Mouse (Mus musculus): Measurements from ENCODE around the gene Utp3. TPM values are rescaled to one million over a fixed set of nuclear protein-coding genes. Genes with fewer than 3 reads are reported as not detected.

Gene Utp3
- polyA plus RNA-seq (2014; fragmentation: Nextera tagmentation; extraction: Ambion mirVana): 86.4 and 95.8 TPM in 2 replicates

GRCm38 (mm10) chr5:88554086-88554886, at the start of gene Utp3:
Gene Utp3 (plus strand): TSS chr5:88554462.
- no peaks in the 10 kb centered on the region for H3K9me3 ChIP-seq (ENCODE audit: control insufficient read depth, low read length)
- WGBS: under 1% methylated on average over 75 of the region's 76 CpGs
- no peaks in the 10 kb centered on the region; the same call in 1 of the 2 replicates for H3K36me3 ChIP-seq (ENCODE audit: control insufficient read depth, insufficient read depth, low read length)
- H3K4me2 ChIP-seq (ENCODE audit: low read depth, severe bottlenecking): peak within 1 kb of the TSS; percentile 86
- DNase-seq (ENCODE audit: low spot score): peak; percentile 99
- ATAC-seq (ENCODE audit: insufficient number of reproducible peaks, low FRiP score, low TSS enrichment, low read depth): peak; percentile 97
- H3K27ac ChIP-seq (replicated peaks; ENCODE audit: low read depth, low read length): peak within 1 kb of the TSS; percentile 79
- H3K4me1 ChIP-seq (ENCODE audit: control insufficient read depth, insufficient read depth, low read length): peaks cover 3% of the 10 kb centered on the region; the same call in 1 of the 2 replicates
- H3K4me3 ChIP-seq (ENCODE audit: low read depth, low read length): peak within 1 kb of the TSS; percentile 83
- H3K27me3 ChIP-seq (ENCODE audit: control insufficient read depth, insufficient read depth, low read length): no peaks in the 10 kb centered on the region
- H3K9ac ChIP-seq (ENCODE audit: low read length): peak within 1 kb of the TSS; percentile 91

- Histone ChIP-seq H3K4me1 (ENCODE audit: control insufficient read depth, insufficient read depth, low read length) (no peaks in the 10 kb centered on the region), H3K9me3 (ENCODE audit: control insufficient read depth, low read length) (no peaks in the 10 kb centered on the region)
- WGBS: 86% methylated on average over 1 of the region's 1 CpGs
Observed at GRCm38 (mm10) chr5:88508555-88508954, 45.7 kb upstream of the Utp3 start.

GRCm38 (mm10) chr5:88508990-88509389, 45.3 kb upstream of the Utp3 start:
- ATAC-seq (ENCODE audit: insufficient number of reproducible peaks, low FRiP score, low TSS enrichment, low read depth) (no peak), DNase-seq (ENCODE audit: low spot score) (no peak)
- Histone ChIP-seq H3K27me3 (ENCODE audit: control insufficient read depth, insufficient read depth, low read length) (no peaks in the 10 kb centered on the region), H3K9me3 (ENCODE audit: control insufficient read depth, low read length) (no peaks in the 10 kb centered on the region), H3K36me3 (ENCODE audit: control insufficient read depth, insufficient read depth, low read length) (no peaks in the 10 kb centered on the region), H3K9ac (ENCODE audit: low read length) (no peak overlapping the region), H3K4me1 (ENCODE audit: control insufficient read depth, insufficient read depth, low read length) (no peaks in the 10 kb centered on the region), H3K4me2 (ENCODE audit: low read depth, severe bottlenecking) (no peak overlapping the region), H3K27ac (replicated peaks; ENCODE audit: low read depth, low read length) (no peak overlapping the region), H3K4me3 (ENCODE audit: low read depth, low read length) (no peak overlapping the region)
- WGBS: 86% methylated on average over 1 of the region's 1 CpGs

More at GRCm38 (mm10) chr5:88508555-88508954, 45.7 kb upstream of the Utp3 start:
- no peaks in the 10 kb centered on the region for H3K27me3 ChIP-seq (ENCODE audit: control insufficient read depth, insufficient read depth, low read length)
- no peak overlapping the region for H3K4me3 ChIP-seq (ENCODE audit: low read depth, low read length)
- no peak overlapping the region for H3K4me2 ChIP-seq (ENCODE audit: low read depth, severe bottlenecking)
- DNase-seq (ENCODE audit: low spot score) (no peak), ATAC-seq (ENCODE audit: insufficient number of reproducible peaks, low FRiP score, low TSS enrichment, low read depth) (no peak)
- H3K9ac ChIP-seq (ENCODE audit: low read length): no peak overlapping the region
- no peak overlapping the region for H3K27ac ChIP-seq (replicated peaks; ENCODE audit: low read depth, low read length)
- H3K36me3 ChIP-seq (ENCODE audit: control insufficient read depth, insufficient read depth, low read length): no peaks in the 10 kb centered on the region

DNA sequence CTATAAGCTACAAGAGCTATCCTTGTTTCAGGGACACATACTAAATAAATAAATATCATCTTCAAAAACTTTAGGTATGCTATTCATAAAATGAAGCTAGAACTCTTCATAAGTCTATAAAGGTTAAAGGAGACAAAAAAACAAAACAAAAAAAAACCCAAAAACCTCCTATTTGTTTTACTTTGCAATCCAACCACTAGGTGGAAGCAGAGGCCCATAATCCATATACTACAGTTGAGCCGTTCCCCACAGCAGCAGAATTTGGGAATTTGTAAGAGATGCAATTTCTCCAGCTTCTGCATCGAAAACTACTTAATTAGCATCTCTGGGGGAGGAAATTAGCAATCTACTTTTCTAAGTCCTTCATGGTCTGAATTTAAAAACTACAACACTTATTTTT, 35.0 kb upstream of the Utp3 start:
- no peak for ATAC-seq (ENCODE audit: insufficient number of reproducible peaks, low FRiP score, low TSS enrichment, low read depth)
- H3K27me3 ChIP-seq (ENCODE audit: control insufficient read depth, insufficient read depth, low read length): no peaks in the 10 kb centered on the region
- H3K4me2 ChIP-seq (ENCODE audit: low read depth, severe bottlenecking): no peak overlapping the region
- no peak overlapping the region for H3K4me3 ChIP-seq (ENCODE audit: low read depth, low read length)
- DNase-seq (ENCODE audit: low spot score): no peak
- H3K9ac ChIP-seq (ENCODE audit: low read length): no peak overlapping the region
- WGBS: 7% methylated on average over 2 of the region's 2 CpGs
- no peaks in the 10 kb centered on the region for H3K36me3 ChIP-seq (ENCODE audit: control insufficient read depth, insufficient read depth, low read length)
- H3K27ac ChIP-seq (replicated peaks; ENCODE audit: low read depth, low read length): no peak overlapping the region
- no peaks in the 10 kb centered on the region for H3K4me1 ChIP-seq (ENCODE audit: control insufficient read depth, insufficient read depth, low read length)
- H3K9me3 ChIP-seq (ENCODE audit: control insufficient read depth, low read length): no peaks in the 10 kb centered on the region

DNA sequence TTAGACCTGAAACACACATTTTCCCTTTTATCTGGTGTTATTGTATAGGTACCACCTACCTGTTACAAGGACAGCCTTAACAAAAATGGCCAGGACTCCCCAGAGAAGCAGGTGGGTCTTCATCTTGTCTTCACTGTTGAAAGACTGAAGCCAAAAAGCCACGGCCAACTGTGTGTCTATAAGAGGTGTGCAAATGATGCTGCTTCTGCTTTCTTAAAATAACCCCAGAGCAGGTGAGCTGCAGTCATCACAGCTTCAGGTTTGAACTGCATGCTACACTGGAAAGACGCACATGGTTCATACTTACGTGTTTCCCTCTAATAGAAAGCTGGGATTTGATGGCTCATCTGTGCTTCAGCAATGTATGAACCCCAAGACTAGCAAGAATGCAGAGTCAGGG, 26.6 kb upstream of the Utp3 start, which contains the start of gene Jchain:
Gene Jchain (minus strand): TSS at position 235 of the 400 bp plus-strand sequence.
- H3K9me3 ChIP-seq (ENCODE audit: control insufficient read depth, low read length): no peaks in the 10 kb centered on the region
- WGBS: 91% methylated on average over 3 of the region's 3 CpGs
- DNase-seq (ENCODE audit: low spot score): no peak
- no peaks in the 10 kb centered on the region for H3K36me3 ChIP-seq (ENCODE audit: control insufficient read depth, insufficient read depth, low read length)
- H3K27ac ChIP-seq (replicated peaks; ENCODE audit: low read depth, low read length): no peak within 1 kb of the TSS
- no peaks in the 10 kb centered on the region for H3K4me1 ChIP-seq (ENCODE audit: control insufficient read depth, insufficient read depth, low read length)
- H3K4me3 ChIP-seq (ENCODE audit: low read depth, low read length): no peak within 1 kb of the TSS
- H3K9ac ChIP-seq (ENCODE audit: low read length): no peak within 1 kb of the TSS
- no peak within 1 kb of the TSS for H3K4me2 ChIP-seq (ENCODE audit: low read depth, severe bottlenecking)
- no peaks in the 10 kb centered on the region for H3K27me3 ChIP-seq (ENCODE audit: control insufficient read depth, insufficient read depth, low read length)
- ATAC-seq (ENCODE audit: insufficient number of reproducible peaks, low FRiP score, low TSS enrichment, low read depth): no peak

DNA sequence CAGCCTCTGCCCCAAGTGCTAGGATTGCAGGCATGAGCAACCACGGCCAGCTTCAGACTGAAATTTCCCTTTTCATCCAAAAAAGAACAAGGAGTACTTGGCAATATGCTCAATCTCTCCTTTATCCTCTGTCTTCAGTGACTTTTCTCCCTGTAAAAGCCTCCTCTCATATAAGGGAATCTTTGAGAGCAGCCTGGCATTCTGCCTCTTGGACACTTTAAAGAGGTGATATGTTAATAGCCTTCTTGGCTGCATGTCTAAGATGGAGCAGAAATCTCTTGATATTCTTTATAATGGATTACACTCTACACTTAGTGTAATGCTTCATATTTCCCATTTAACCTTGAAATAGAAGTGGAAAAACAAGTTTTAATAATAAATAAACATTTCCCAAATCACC, 23.4 kb upstream of the Utp3 start:
- Histone ChIP-seq H3K36me3 (ENCODE audit: control insufficient read depth, insufficient read depth, low read length) (no peaks in the 10 kb centered on the region), H3K27ac (replicated peaks; ENCODE audit: low read depth, low read length) (no peak overlapping the region), H3K9me3 (ENCODE audit: control insufficient read depth, low read length) (no peaks in the 10 kb centered on the region), H3K4me2 (ENCODE audit: low read depth, severe bottlenecking) (no peak overlapping the region), H3K4me3 (ENCODE audit: low read depth, low read length) (no peak overlapping the region), H3K9ac (ENCODE audit: low read length) (no peak overlapping the region), H3K27me3 (ENCODE audit: control insufficient read depth, insufficient read depth, low read length) (no peaks in the 10 kb centered on the region), H3K4me1 (ENCODE audit: control insufficient read depth, insufficient read depth, low read length) (no peaks in the 10 kb centered on the region)
- 77% methylated on average over 1 of the region's 1 CpGs for WGBS
- ATAC-seq (ENCODE audit: insufficient number of reproducible peaks, low FRiP score, low TSS enrichment, low read depth) (no peak), DNase-seq (ENCODE audit: low spot score) (no peak)

GRCm38 (mm10) chr5:88534697-88535096, 19.6 kb upstream of the Utp3 start:
- Histone ChIP-seq H3K4me1 (ENCODE audit: control insufficient read depth, insufficient read depth, low read length) (no peaks in the 10 kb centered on the region), H3K4me2 (ENCODE audit: low read depth, severe bottlenecking) (no peak overlapping the region), H3K9ac (ENCODE audit: low read length) (no peak overlapping the region), H3K4me3 (ENCODE audit: low read depth, low read length) (no peak overlapping the region), H3K27me3 (ENCODE audit: control insufficient read depth, insufficient read depth, low read length) (no peaks in the 10 kb centered on the region), H3K9me3 (ENCODE audit: control insufficient read depth, low read length) (no peaks in the 10 kb centered on the region), H3K27ac (replicated peaks; ENCODE audit: low read depth, low read length) (no peak overlapping the region), H3K36me3 (ENCODE audit: control insufficient read depth, insufficient read depth, low read length) (no peaks in the 10 kb centered on the region)
- ATAC-seq (ENCODE audit: insufficient number of reproducible peaks, low FRiP score, low TSS enrichment, low read depth) (no peak), DNase-seq (ENCODE audit: low spot score) (no peak)
- WGBS: 76% methylated on average over 3 of the region's 3 CpGs

GRCm38 (mm10) chr5:88540845-88541244, 13.4 kb upstream of the Utp3 start:
- Histone ChIP-seq H3K4me2 (ENCODE audit: low read depth, severe bottlenecking) (no peak overlapping the region), H3K9me3 (ENCODE audit: control insufficient read depth, low read length) (no peaks in the 10 kb centered on the region), H3K4me1 (ENCODE audit: control insufficient read depth, insufficient read depth, low read length) (no peaks in the 10 kb centered on the region), H3K4me3 (ENCODE audit: low read depth, low read length) (no peak overlapping the region), H3K9ac (ENCODE audit: low read length) (no peak overlapping the region), H3K27me3 (ENCODE audit: control insufficient read depth, insufficient read depth, low read length) (no peaks in the 10 kb centered on the region), H3K36me3 (ENCODE audit: control insufficient read depth, insufficient read depth, low read length) (no peaks in the 10 kb centered on the region), H3K27ac (replicated peaks; ENCODE audit: low read depth, low read length) (no peak overlapping the region)
- DNase-seq (ENCODE audit: low spot score): no peak
- ATAC-seq (ENCODE audit: insufficient number of reproducible peaks, low FRiP score, low TSS enrichment, low read depth): no peak
